Mouse (Mus musculus): ENCODE results near the gene H2-K1. TPM values are rescaled to one million over a fixed set of nuclear protein-coding genes. Genes with fewer than 3 reads are reported as not detected.
A peak's percentile ranks its signal among the peaks of the same experiment; 100 is the strongest.

Gene H2-K1
- polyA plus RNA-seq, 1 experiment from 2014 or later = 37.2 TPM

DNA sequence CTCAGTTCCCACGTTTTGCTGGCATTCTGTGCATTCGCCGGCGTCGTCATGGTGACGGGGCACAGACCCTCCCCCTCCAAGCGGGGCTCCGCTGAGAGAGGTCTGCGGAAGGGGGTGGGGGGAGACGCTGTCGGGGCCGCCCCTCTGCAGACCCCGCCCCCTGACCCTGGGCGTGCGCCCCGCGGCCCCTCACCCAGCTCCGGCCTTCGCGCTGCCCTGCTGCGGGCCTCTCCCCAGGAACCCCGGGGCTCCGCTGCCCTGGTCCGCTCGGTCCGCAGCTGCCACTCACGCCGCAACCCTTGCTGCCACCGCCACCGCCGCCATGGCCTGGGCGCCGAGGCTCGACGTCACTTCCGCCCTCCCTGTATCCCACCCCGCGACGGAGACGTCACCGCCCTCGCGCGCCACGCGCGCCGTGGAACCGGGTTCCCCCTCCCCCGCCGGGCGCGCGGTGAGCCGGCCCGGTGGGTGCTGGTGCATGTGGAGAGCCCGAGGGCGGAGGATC lies 24.2 kb upstream of the H2-K1 start, which contains the start of gene Ring1:
Gene Ring1, minus strand, starts transcription at position 364 of the 505 bp plus-strand sequence.
- peaks cover 39% of the 10 kb centered on the region for H3K4me1 ChIP-seq (ENCODE audit: control insufficient read depth, insufficient read depth, low read length)
- DNase-seq (ENCODE audit: low spot score, missing footprints) = peak; percentile 99
- H3K9ac ChIP-seq (ENCODE audit: low read length) = peak within 1 kb of the TSS; percentile 100
- H3K27ac ChIP-seq (ENCODE audit: low read depth, low read length) = peak within 1 kb of the TSS; percentile 100
- peaks cover 37% of the 10 kb centered on the region for H3K36me3 ChIP-seq (ENCODE audit: control insufficient read depth, insufficient read depth, low read length)
- WGBS = under 1% methylated on average over 57 of the region's 58 CpGs
- peak; percentile 53 for ATAC-seq (ENCODE audit: low FRiP score)
- no peaks in the 10 kb centered on the region for H3K27me3 ChIP-seq (ENCODE audit: control insufficient read depth, insufficient read depth, low read length)
- H3K4me3 ChIP-seq (ENCODE audit: low read depth, low read length) = peak within 1 kb of the TSS; percentile 98
- peak within 1 kb of the TSS; percentile 97 for H3K4me2 ChIP-seq
- H3K9me3 ChIP-seq (ENCODE audit: control insufficient read depth, low read length) = peaks cover 7% of the 10 kb centered on the region; the same call in 1 of the 2 replicates

- 67% methylated on average over 9 of the region's 9 CpGs for WGBS
- peak overlapping the region; percentile 97 for H3K4me2 ChIP-seq
- H3K27me3 ChIP-seq (ENCODE audit: control insufficient read depth, insufficient read depth, low read length) = no peaks in the 10 kb centered on the region
- H3K9ac ChIP-seq (ENCODE audit: low read length) = peak overlapping the region; percentile 100
- H3K4me3 ChIP-seq (ENCODE audit: low read depth, low read length) = peak overlapping the region; percentile 98
- DNase-seq (ENCODE audit: low spot score, missing footprints) (no peak), ATAC-seq (ENCODE audit: low FRiP score) (no peak)
- H3K4me1 ChIP-seq (ENCODE audit: control insufficient read depth, insufficient read depth, low read length) = peaks cover 32% of the 10 kb centered on the region
- peak overlapping the region; percentile 100 for H3K27ac ChIP-seq (ENCODE audit: low read depth, low read length)
- peaks cover 7% of the 10 kb centered on the region; the same call in 1 of the 2 replicates for H3K9me3 ChIP-seq (ENCODE audit: control insufficient read depth, low read length)
- H3K36me3 ChIP-seq (ENCODE audit: control insufficient read depth, insufficient read depth, low read length) = peaks cover 31% of the 10 kb centered on the region
These were observed 23.5 kb upstream of the H2-K1 start for GRCm38 (mm10) chr17:34023678-34024077.

GRCm38 (mm10) chr17:34022987-34023386 lies 22.8 kb upstream of the H2-K1 start:
- Histone ChIP-seq H3K9me3 (ENCODE audit: control insufficient read depth, low read length) (peaks cover 7% of the 10 kb centered on the region; the same call in 1 of the 2 replicates), H3K4me2 (no peak overlapping the region), H3K27ac (ENCODE audit: low read depth, low read length) (no peak overlapping the region), H3K36me3 (ENCODE audit: control insufficient read depth, insufficient read depth, low read length) (peaks cover 31% of the 10 kb centered on the region), H3K4me3 (ENCODE audit: low read depth, low read length) (no peak overlapping the region), H3K4me1 (ENCODE audit: control insufficient read depth, insufficient read depth, low read length) (peaks cover 25% of the 10 kb centered on the region), H3K27me3 (ENCODE audit: control insufficient read depth, insufficient read depth, low read length) (no peaks in the 10 kb centered on the region), H3K9ac (ENCODE audit: low read length) (no peak overlapping the region)
- ATAC-seq (ENCODE audit: low FRiP score) (no peak), DNase-seq (ENCODE audit: low spot score, missing footprints) (peak; percentile 83)
- WGBS = 97% methylated on average over 20 of the region's 20 CpGs

DNA sequence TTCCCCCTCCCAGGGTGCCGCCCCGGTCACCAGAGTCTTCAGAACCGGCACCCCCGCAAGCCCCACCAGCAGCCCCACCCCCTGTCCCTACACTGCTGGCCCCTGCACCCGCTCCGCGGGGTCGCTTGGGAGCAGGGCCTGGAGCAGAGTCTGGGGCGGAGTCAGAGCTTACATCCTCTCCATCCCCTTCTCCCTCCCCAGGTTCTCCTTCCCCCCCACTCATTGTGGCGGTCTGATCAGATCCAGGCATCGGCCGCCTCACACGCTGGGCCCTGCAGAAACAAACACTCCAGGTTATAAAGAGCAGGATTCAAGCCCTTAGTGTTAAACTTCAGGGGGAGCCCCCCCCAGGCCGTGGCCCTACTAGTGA lies 22.3 kb upstream of the H2-K1 start:
- H3K27me3 ChIP-seq (ENCODE audit: control insufficient read depth, insufficient read depth, low read length) = no peaks in the 10 kb centered on the region
- H3K36me3 ChIP-seq (ENCODE audit: control insufficient read depth, insufficient read depth, low read length) = peaks cover 31% of the 10 kb centered on the region
- no peak overlapping the region for H3K27ac ChIP-seq (ENCODE audit: low read depth, low read length)
- WGBS = 91% methylated on average over 14 of the region's 14 CpGs
- peaks cover 24% of the 10 kb centered on the region for H3K4me1 ChIP-seq (ENCODE audit: control insufficient read depth, insufficient read depth, low read length)
- no peak overlapping the region for H3K9ac ChIP-seq (ENCODE audit: low read length)
- no peak for ATAC-seq (ENCODE audit: low FRiP score)
- peaks cover 7% of the 10 kb centered on the region; the same call in 1 of the 2 replicates for H3K9me3 ChIP-seq (ENCODE audit: control insufficient read depth, low read length)
- H3K4me3 ChIP-seq (ENCODE audit: low read depth, low read length) = no peak overlapping the region
- DNase-seq (ENCODE audit: low spot score, missing footprints) = no peak
- H3K4me2 ChIP-seq = no peak overlapping the region

DNA sequence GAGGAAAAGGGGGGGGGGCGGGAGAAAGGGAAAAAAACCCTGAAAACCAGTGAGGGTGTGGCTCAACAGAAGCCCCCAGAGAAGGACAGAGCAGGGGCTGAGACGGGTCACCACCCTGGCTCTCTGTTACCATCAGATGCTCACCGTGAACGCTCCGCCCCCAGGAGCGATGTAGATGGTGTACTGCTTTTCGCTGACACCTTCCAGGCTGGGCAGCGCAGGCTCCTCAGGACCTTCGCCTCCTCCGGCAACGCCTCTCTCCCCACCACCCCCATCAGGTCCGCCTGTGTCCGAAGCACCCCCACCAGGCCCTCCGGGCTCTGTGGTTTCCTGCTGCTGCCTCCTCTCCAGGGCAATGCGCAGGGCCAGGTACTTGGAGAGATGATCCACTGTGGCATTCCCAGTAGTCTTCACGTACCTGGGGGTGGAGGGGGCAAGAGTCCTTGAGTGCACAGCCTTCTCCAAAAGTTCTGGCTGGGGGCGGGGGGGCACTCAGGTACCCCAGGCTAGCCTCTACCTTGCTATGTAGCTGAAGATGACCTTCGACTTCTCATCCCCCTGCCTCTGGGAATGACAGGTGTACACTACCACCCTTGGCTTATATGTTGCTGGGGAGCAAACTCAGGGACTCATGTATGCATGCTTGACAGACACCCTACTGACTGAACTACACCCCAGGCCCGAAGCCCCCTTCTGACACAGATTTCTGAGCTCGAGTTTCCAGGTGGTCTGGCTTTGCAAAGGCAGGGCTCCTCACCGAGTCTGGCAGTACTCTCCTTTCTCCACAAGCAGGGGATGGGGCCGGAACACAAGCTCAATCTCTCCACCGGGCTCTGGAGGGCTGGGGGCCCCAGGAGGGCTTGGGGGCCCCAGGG lies 21.6 kb upstream of the H2-K1 start:
- peaks cover 19% of the 10 kb centered on the region for H3K4me1 ChIP-seq (ENCODE audit: control insufficient read depth, insufficient read depth, low read length)
- no peak overlapping the region for H3K4me3 ChIP-seq (ENCODE audit: low read depth, low read length)
- peaks cover 31% of the 10 kb centered on the region for H3K36me3 ChIP-seq (ENCODE audit: control insufficient read depth, insufficient read depth, low read length)
- H3K27ac ChIP-seq (ENCODE audit: low read depth, low read length) = no peak overlapping the region
- no peak overlapping the region for H3K4me2 ChIP-seq
- DNase-seq (ENCODE audit: low spot score, missing footprints) = peak; percentile 83
- ATAC-seq (ENCODE audit: low FRiP score) = no peak
- H3K27me3 ChIP-seq (ENCODE audit: control insufficient read depth, insufficient read depth, low read length) = no peaks in the 10 kb centered on the region
- H3K9ac ChIP-seq (ENCODE audit: low read length) = no peak overlapping the region
- WGBS = 96% methylated on average over 23 of the region's 23 CpGs
- peaks cover 7% of the 10 kb centered on the region; the same call in 1 of the 2 replicates for H3K9me3 ChIP-seq (ENCODE audit: control insufficient read depth, low read length)

DNA sequence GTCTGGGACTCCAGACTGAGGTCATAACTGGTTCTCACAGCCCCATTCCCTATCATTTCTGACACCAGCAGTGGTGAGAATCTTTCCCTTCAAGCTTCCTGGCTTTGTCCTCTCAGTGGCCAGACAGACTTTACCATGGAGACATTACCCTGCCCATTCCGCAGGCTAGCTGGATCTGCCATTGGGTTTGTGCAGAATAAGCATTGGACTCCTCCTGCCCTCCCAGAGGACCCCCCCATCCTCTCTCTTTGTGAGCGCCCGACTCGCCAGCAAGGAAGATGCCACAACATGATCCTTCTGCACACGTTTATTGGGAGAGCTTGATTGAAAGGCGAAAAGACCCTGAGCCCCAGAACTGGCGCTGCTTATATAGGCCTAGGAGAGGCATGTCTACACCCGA lies 13.3 kb upstream of the H2-K1 start:
- H3K9ac ChIP-seq (ENCODE audit: low read length) = no peak overlapping the region
- no peaks in the 10 kb centered on the region for H3K27me3 ChIP-seq (ENCODE audit: control insufficient read depth, insufficient read depth, low read length)
- no peak for DNase-seq (ENCODE audit: low spot score, missing footprints)
- WGBS = 95% methylated on average over 8 of the region's 8 CpGs
- H3K4me3 ChIP-seq (ENCODE audit: low read depth, low read length) = no peak overlapping the region
- H3K27ac ChIP-seq (ENCODE audit: low read depth, low read length) = no peak overlapping the region
- H3K4me1 ChIP-seq (ENCODE audit: control insufficient read depth, insufficient read depth, low read length) = no peaks in the 10 kb centered on the region
- no peak for ATAC-seq (ENCODE audit: low FRiP score)
- H3K36me3 ChIP-seq (ENCODE audit: control insufficient read depth, insufficient read depth, low read length) = no peaks in the 10 kb centered on the region
- no peak overlapping the region for H3K4me2 ChIP-seq
- no peaks in the 10 kb centered on the region for H3K9me3 ChIP-seq (ENCODE audit: control insufficient read depth, low read length)

- H3K9me3 ChIP-seq (ENCODE audit: control insufficient read depth, low read length) = no peaks in the 10 kb centered on the region
- DNase-seq (ENCODE audit: low spot score, missing footprints) (peak; percentile 56), ATAC-seq (ENCODE audit: low FRiP score) (no peak)
- no peak overlapping the region for H3K27ac ChIP-seq (ENCODE audit: low read depth, low read length)
- no peak overlapping the region for H3K4me3 ChIP-seq (ENCODE audit: low read depth, low read length)
- no peak overlapping the region for H3K9ac ChIP-seq (ENCODE audit: low read length)
- H3K4me1 ChIP-seq (ENCODE audit: control insufficient read depth, insufficient read depth, low read length) = no peaks in the 10 kb centered on the region
- 73% methylated on average over 5 of the region's 5 CpGs for WGBS
- H3K36me3 ChIP-seq (ENCODE audit: control insufficient read depth, insufficient read depth, low read length) = no peaks in the 10 kb centered on the region
- no peak overlapping the region for H3K4me2 ChIP-seq
- no peaks in the 10 kb centered on the region for H3K27me3 ChIP-seq (ENCODE audit: control insufficient read depth, insufficient read depth, low read length)
These were observed 10.0 kb upstream of the H2-K1 start for GRCm38 (mm10) chr17:34010156-34010555.

DNA sequence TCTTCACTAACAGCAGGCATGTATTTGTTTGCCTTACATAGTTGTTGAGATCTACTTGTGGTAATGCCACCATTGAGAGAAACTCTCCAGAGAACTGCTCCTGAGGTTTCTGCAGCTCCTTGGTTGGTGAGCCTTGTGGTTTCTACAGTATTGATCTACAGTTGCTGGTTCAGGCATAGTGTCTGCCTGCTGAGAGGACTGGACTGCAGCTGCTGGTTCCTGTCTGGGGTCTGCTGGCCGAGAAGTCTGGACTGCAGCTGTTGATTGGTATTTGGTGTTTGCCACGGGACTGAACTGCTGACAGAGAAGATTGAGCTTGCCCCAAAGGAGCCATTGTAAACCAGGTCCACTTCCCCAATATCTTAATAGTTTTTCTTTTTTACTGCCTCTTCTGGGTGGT lies 6.4 kb upstream of the H2-K1 start:
- no peaks in the 10 kb centered on the region for H3K27me3 ChIP-seq (ENCODE audit: control insufficient read depth, insufficient read depth, low read length)
- H3K4me3 ChIP-seq (ENCODE audit: low read depth, low read length) = no peak overlapping the region
- DNase-seq (ENCODE audit: low spot score, missing footprints) (peak; percentile 69), ATAC-seq (ENCODE audit: low FRiP score) (no peak)
- H3K9ac ChIP-seq (ENCODE audit: low read length) = no peak overlapping the region
- H3K36me3 ChIP-seq (ENCODE audit: control insufficient read depth, insufficient read depth, low read length) = no peaks in the 10 kb centered on the region
- no peaks in the 10 kb centered on the region for H3K4me1 ChIP-seq (ENCODE audit: control insufficient read depth, insufficient read depth, low read length)
- H3K27ac ChIP-seq (ENCODE audit: low read depth, low read length) = no peak overlapping the region
- H3K9me3 ChIP-seq (ENCODE audit: control insufficient read depth, low read length) = no peaks in the 10 kb centered on the region
- 65% methylated on average over 2 of the region's 2 CpGs for WGBS
- H3K4me2 ChIP-seq = no peak overlapping the region

DNA sequence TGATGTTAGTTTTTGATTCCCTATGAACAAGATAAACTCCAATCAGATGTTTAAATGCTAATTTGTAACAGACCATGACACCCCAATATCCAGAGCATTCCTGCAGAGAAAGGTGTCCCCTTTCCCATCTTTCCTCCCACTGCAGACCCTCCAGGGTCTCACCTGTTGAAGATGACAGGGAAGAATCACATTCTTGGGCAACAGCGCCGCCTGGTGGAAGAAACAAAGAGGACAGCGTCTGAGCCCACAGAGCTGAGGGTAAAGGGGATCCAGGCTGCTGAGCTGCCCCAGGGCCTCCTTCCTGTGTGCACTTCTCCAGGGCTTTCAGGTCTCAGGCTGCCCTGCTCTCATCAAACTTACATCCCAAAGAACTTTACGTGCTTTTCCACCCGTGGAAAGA lies 3.3 kb upstream of the H2-K1 start:
- H3K4me2 ChIP-seq = no peak overlapping the region
- peaks cover 12% of the 10 kb centered on the region for H3K27me3 ChIP-seq (ENCODE audit: control insufficient read depth, insufficient read depth, low read length)
- ATAC-seq (ENCODE audit: low FRiP score) (no peak), DNase-seq (ENCODE audit: low spot score, missing footprints) (peak; percentile 96)
- H3K4me3 ChIP-seq (ENCODE audit: low read depth, low read length) = no peak overlapping the region
- H3K4me1 ChIP-seq (ENCODE audit: control insufficient read depth, insufficient read depth, low read length) = no peaks in the 10 kb centered on the region
- no peak overlapping the region for H3K27ac ChIP-seq (ENCODE audit: low read depth, low read length)
- 9% methylated on average over 5 of the region's 5 CpGs for WGBS
- H3K9ac ChIP-seq (ENCODE audit: low read length) = no peak overlapping the region
- no peaks in the 10 kb centered on the region for H3K36me3 ChIP-seq (ENCODE audit: control insufficient read depth, insufficient read depth, low read length)
- no peaks in the 10 kb centered on the region for H3K9me3 ChIP-seq (ENCODE audit: control insufficient read depth, low read length)

Data from midbrain, embryonic 11.5 days (tissue).